Mouse (Mus musculus) T-helper 1 cell (primary cell): ENCODE measurements around the gene 9130213A22Rik.

Experiments used
- in situ Hi-C: fragments of 300-600 bp; cut with MboI, MseI; formaldehyde crosslinking; loops from one replicate; pipeline ENCODE4 v1.15.1; 2025; ENCODE audit warnings: high pct_unique_total_duplicates

Gene 9130213A22Rik

GRCm38 (mm10) chr11:69122336-69122951, at the start of gene 9130213A22Rik:
Gene 9130213A22Rik, minus strand, starts transcription at chr11:69122589.
- in situ Hi-C loops = loop anchor here (5.0 to 25.0 kb wide), 3 partner anchors 60 to 1115 kb away; partner anchors contain the start of genes 0610010K14Rik, Bcl6b, Gm21988 and Rnasek

GRCm38 (mm10) chr11:69171626-69172025, 49.2 kb upstream of the 9130213A22Rik start:
- in situ Hi-C loops = no loop called here

- in situ Hi-C loops = no loop called here
These were observed 46.9 kb upstream of the 9130213A22Rik start for GRCm38 (mm10) chr11:69169313-69169712.

GRCm38 (mm10) chr11:69156800-69157199, 34.4 kb upstream of the 9130213A22Rik start, which contains the start of gene Alox12b:
Gene Alox12b, plus strand, starts transcription at chr11:69156989.
- in situ Hi-C loops = no loop called here

- in situ Hi-C loops = no loop called here
These were observed 33.0 kb upstream of the 9130213A22Rik start for GRCm38 (mm10) chr11:69155351-69155750.

GRCm38 (mm10) chr11:69153831-69154230, 31.4 kb upstream of the 9130213A22Rik start:
- in situ Hi-C loops = no loop called here

- in situ Hi-C loops = no loop called here
These were observed 28.6 kb upstream of the 9130213A22Rik start for GRCm38 (mm10) chr11:69151004-69151403.

GRCm38 (mm10) chr11:69150444-69150843, 28.1 kb upstream of the 9130213A22Rik start:
- in situ Hi-C loops = no loop called here

- in situ Hi-C loops = no loop called here
These were observed 27.3 kb upstream of the 9130213A22Rik start for GRCm38 (mm10) chr11:69149728-69150127.

GRCm38 (mm10) chr11:69148451-69148960, 26.1 kb upstream of the 9130213A22Rik start:
- in situ Hi-C loops = no loop called here

- in situ Hi-C loops = no loop called here
These were observed 25.2 kb upstream of the 9130213A22Rik start for GRCm38 (mm10) chr11:69147546-69147945.

- in situ Hi-C loops = no loop called here
These were observed 13.0 kb upstream of the 9130213A22Rik start for GRCm38 (mm10) chr11:69135361-69135760.

- in situ Hi-C loops = no loop called here
These were observed 12.2 kb upstream of the 9130213A22Rik start for GRCm38 (mm10) chr11:69134622-69134968.

- in situ Hi-C loops = no loop called here
These were observed 11.7 kb upstream of the 9130213A22Rik start for GRCm38 (mm10) chr11:69133923-69134621.

GRCm38 (mm10) chr11:69133566-69133922, 11.2 kb upstream of the 9130213A22Rik start:
- in situ Hi-C loops = no loop called here

- in situ Hi-C loops = loop anchor here (10.0 kb wide), 1 partner anchor 924 kb away; no protein-coding TSS in a partner anchor
These were observed 6.2 kb upstream of the 9130213A22Rik start for GRCm38 (mm10) chr11:69128426-69129122.

- in situ Hi-C loops = loop anchor here (10.0 kb wide), 1 partner anchor 922 kb away; no protein-coding TSS in a partner anchor
These were observed 4.3 kb upstream of the 9130213A22Rik start for GRCm38 (mm10) chr11:69126706-69127095.

GRCm38 (mm10) chr11:69125919-69126705, 3.7 kb upstream of the 9130213A22Rik start:
- in situ Hi-C loops = loop anchor here (10.0 kb wide), 1 partner anchor 921 kb away; no protein-coding TSS in a partner anchor

- in situ Hi-C loops = loop anchor here (10.0 kb wide), 1 partner anchor 921 kb away; no protein-coding TSS in a partner anchor
These were observed 3.3 kb upstream of the 9130213A22Rik start, which contains the start of gene Aloxe3 for GRCm38 (mm10) chr11:69125852-69125918. Gene Aloxe3, plus strand, starts transcription at chr11:69125896.

- in situ Hi-C loops = loop anchor here (10.0 kb wide), 1 partner anchor 920 kb away; no protein-coding TSS in a partner anchor
These were observed 2.9 kb upstream of the 9130213A22Rik start for GRCm38 (mm10) chr11:69125041-69125851.

- in situ Hi-C loops = loop anchor here (5.0 to 25.0 kb wide), 3 partner anchors 62 to 1113 kb away; partner anchors contain the start of genes 0610010K14Rik, Bcl6b, Gm21988 and Rnasek
These were observed 2.1 kb upstream of the 9130213A22Rik start for GRCm38 (mm10) chr11:69124498-69124847.
